Mouse (Mus musculus): Measurements from ENCODE around the gene Cd3d.
"Not testable (repeated sequence)": the region's sequence is repeated elsewhere in the genome, so short reads cannot be mapped to it uniquely, and the experiment has no call there.

DNA sequence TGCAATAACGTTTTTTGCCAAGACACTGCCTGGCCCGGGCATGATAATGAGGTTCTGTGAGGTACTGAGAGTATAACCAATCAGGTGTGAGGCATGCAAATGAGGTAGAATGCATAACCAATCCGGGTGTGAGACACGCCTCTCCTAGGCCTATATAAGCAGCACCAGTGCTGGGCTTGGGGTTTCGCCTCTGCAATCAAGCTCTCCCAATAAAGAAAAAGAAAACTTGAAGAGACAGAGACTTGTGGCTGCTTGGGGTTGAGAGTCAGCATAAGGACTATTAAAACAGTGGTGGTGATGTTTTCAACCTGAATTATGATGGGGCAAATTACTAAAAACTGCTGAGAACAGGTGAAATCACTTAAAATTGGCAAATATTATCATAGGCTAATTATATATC, 13.8 kb upstream of the Cd3d start:
- not testable (repeated sequence) for TF ChIP-seq CTCF (IDR thresholded peaks at IDR 0.05; ENCODE audit: low read depth, low read length); POLR2A (IDR thresholded peaks at IDR 0.05; ENCODE audit: extremely low read depth, insufficient read depth, low read length)
